Mouse (Mus musculus) erythroblast, embryonic 14.5 days (primary cell): Measurements from ENCODE around the gene Ifna12. TPM values are rescaled to one million over a fixed set of nuclear protein-coding genes. Genes with fewer than 3 reads are reported as not detected.

ENCODE experiments used
- polyA plus RNA-seq: library from polyadenylated mRNA; stranded (reverse); fragments of >175 nt; gene quantifications from 2 replicates; pipeline ENCODE4 v1.2.3, GENCODE M21; 2012

The Ifna12 gene
- polyA plus RNA-seq, 1 experiment, result not detected

Other genes with a start within 250 kb of the Ifna12 start
- gene Hacd4, start 164.4 kb downstream of the Ifna12 start, polyA plus RNA-seq, result 0.01 TPM in 1 of 2 replicates, not detected in the other
- gene Ifnb1, start 80.6 kb downstream of the Ifna12 start, polyA plus RNA-seq, result not detected in 2 replicates
- gene Ifna15, start 45.1 kb downstream of the Ifna12 start, polyA plus RNA-seq, result not detected in 2 replicates
- not detected in 2 replicates for gene Ifna14, start 31.6 kb downstream of the Ifna12 start, polyA plus RNA-seq
- not detected in 2 replicates for gene Ifna9, start 11.0 kb downstream of the Ifna12 start, polyA plus RNA-seq
- gene C87499, start 31.0 kb upstream of the Ifna12 start, polyA plus RNA-seq, result 0.03 TPM in 1 of 2 replicates, not detected in the other
- gene Ifna13, start 41.1 kb upstream of the Ifna12 start, polyA plus RNA-seq, result not detected in 2 replicates
- not detected in 2 replicates for gene Ifna16, start 73.5 kb upstream of the Ifna12 start, polyA plus RNA-seq
- not detected in 2 replicates for gene Ifna2, start 80.5 kb upstream of the Ifna12 start, polyA plus RNA-seq
- gene Ifnab, start 88.0 kb upstream of the Ifna12 start, polyA plus RNA-seq, result not detected in 2 replicates
- gene Gm26566, start 118.4 kb upstream of the Ifna12 start, polyA plus RNA-seq, result 0.03 and 0.05 TPM in 2 replicates
- gene Klhl9, start 119.1 kb upstream of the Ifna12 start, polyA plus RNA-seq, result 0.08 and 0.10 TPM in 2 replicates
- not detected in 2 replicates for gene Gm13271, start 151.5 kb upstream of the Ifna12 start, polyA plus RNA-seq
- not detected in 2 replicates for gene Gm13283, start 156.7 kb upstream of the Ifna12 start, polyA plus RNA-seq
- gene Gm13290, start 170.5 kb upstream of the Ifna12 start, polyA plus RNA-seq, result not detected in 2 replicates
- gene Gm13289, start 173.5 kb upstream of the Ifna12 start, polyA plus RNA-seq, result not detected in 2 replicates
- not detected in 2 replicates for gene Gm13272, start 176.5 kb upstream of the Ifna12 start, polyA plus RNA-seq
- not detected in 2 replicates for gene Ifnz, start 178.8 kb upstream of the Ifna12 start, polyA plus RNA-seq
- not detected in 2 replicates for gene Gm13276, start 182.3 kb upstream of the Ifna12 start, polyA plus RNA-seq
- gene Gm13277, start 185.3 kb upstream of the Ifna12 start, polyA plus RNA-seq, result not detected in 2 replicates
- not detected in 2 replicates for gene Gm13278, start 188.2 kb upstream of the Ifna12 start, polyA plus RNA-seq
- not detected in 2 replicates for gene Gm13275, start 191.1 kb upstream of the Ifna12 start, polyA plus RNA-seq
- not detected in 2 replicates for gene Gm13279, start 194.0 kb upstream of the Ifna12 start, polyA plus RNA-seq
- not detected in 2 replicates for gene Gm13285, start 196.3 kb upstream of the Ifna12 start, polyA plus RNA-seq
- gene Gm13287, start 199.9 kb upstream of the Ifna12 start, polyA plus RNA-seq, result not detected in 2 replicates
- gene Gm13288, start 202.2 kb upstream of the Ifna12 start, polyA plus RNA-seq, result not detected in 2 replicates
- gene Ifna7, start 212.9 kb upstream of the Ifna12 start, polyA plus RNA-seq, result not detected in 2 replicates
- not detected in 2 replicates for gene Ifna11, start 216.6 kb upstream of the Ifna12 start, polyA plus RNA-seq
- not detected in 2 replicates for gene Ifna6, start 224.0 kb upstream of the Ifna12 start, polyA plus RNA-seq
- not detected in 2 replicates for gene Ifna5, start 232.1 kb upstream of the Ifna12 start, polyA plus RNA-seq
- not detected in 2 replicates for gene Ifna4, start 238.5 kb upstream of the Ifna12 start, polyA plus RNA-seq
- gene Ifna1, start 246.7 kb upstream of the Ifna12 start, polyA plus RNA-seq, result not detected in 2 replicates